Comparison of ENCODE assay signal across 16 mouse cellular contexts in genomic region chr2:144161852-144162251, GRCm38 (mm10).
DNase-seq lines count a peak whose midpoint lies in the region; ATAC-seq and TF ChIP-seq lines count a peak whose summit lies in the region.
"Had no signal": no experiment of that assay in that cellular context is flagged by ENCODE, and none has a peak within 500 bp of the region (broad histone marks: within the 10 kb centered on the region; RNA-seq: fewer than 3 reads in every experiment).

No protein-coding gene starts in this region.

- intact Hi-C loops in gastrocnemius, postnatal 14 days (cut with DNase I; ENCODE audit: low total_unique reads), result no loop called here

- DNase-seq in gastrocnemius, postnatal 25 days, result peak; percentile 50
- no peak for DNase-seq in gastrocnemius, postnatal 14 days
- peak; percentile 85 for DNase-seq in kidney, postnatal 0 days (ENCODE audit: low spot score)
- no peak for DNase-seq in kidney, adult 9 months
- DNase-seq in skeletal muscle tissue, adult 2 months (ENCODE audit: low read depth, low spot score), result peak; percentile 50
- DNase-seq in right cerebral cortex, postnatal 10 days (ENCODE audit: low spot score in 2 of 2), result no peak
- DNase-seq: adrenal gland, postnatal 10 days; cerebellum, postnatal 10 days; layer of hippocampus, adult 9-11 months; right cerebral cortex, postnatal 14 days had no signal

- no peak overlapping the region for H3K9ac ChIP-seq in kidney, postnatal 0 days (ENCODE audit: low read depth, low read length)
- no peak overlapping the region for H3K9ac ChIP-seq in embryonic facial prominence, embryonic 13.5 days
- H3K9ac ChIP-seq: forebrain, embryonic 13.5 days; hindbrain, embryonic 13.5 days; liver, embryonic 14.5 days; midbrain, embryonic 13.5 days had no signal

- H3K4me3 ChIP-seq in kidney, postnatal 0 days (replicated peaks; ENCODE audit: low read depth, low read length), result no peak overlapping the region
- no peak overlapping the region for H3K4me3 ChIP-seq in embryonic facial prominence, embryonic 13.5 days
- H3K4me3 ChIP-seq: forebrain, embryonic 13.5 days; hindbrain, embryonic 13.5 days; midbrain, embryonic 13.5 days had no signal

- no peak overlapping the region for H3K27ac ChIP-seq in kidney, postnatal 0 days
- H3K27ac ChIP-seq in embryonic facial prominence, embryonic 13.5 days, result peak overlapping the region; percentile 99; the same call in 1 of the 2 replicates
- H3K27ac ChIP-seq: forebrain, embryonic 13.5 days; hindbrain, embryonic 13.5 days; liver, embryonic 14.5 days; midbrain, embryonic 13.5 days had no signal

- 30% methylated on average over 1 of the region's 1 CpGs for WGBS in kidney, postnatal 0 days
- 50% methylated on average over 1 of the region's 1 CpGs for WGBS in embryonic facial prominence, embryonic 13.5 days

- no peaks in the 10 kb centered on the region for H3K27me3 ChIP-seq in kidney, postnatal 0 days (ENCODE audit: insufficient read depth, low read length)
- no peaks in the 10 kb centered on the region for H3K27me3 ChIP-seq in embryonic facial prominence, embryonic 13.5 days

- no peak overlapping the region for H3K4me2 ChIP-seq in kidney, postnatal 0 days (ENCODE audit: low read length)
- H3K4me2 ChIP-seq in embryonic facial prominence, embryonic 13.5 days, result no peak overlapping the region
- H3K4me2 ChIP-seq: forebrain, embryonic 13.5 days; hindbrain, embryonic 13.5 days; midbrain, embryonic 13.5 days had no signal

- H3K4me1 ChIP-seq in kidney, postnatal 0 days (replicated peaks; ENCODE audit: insufficient read depth, low read length), result peaks cover 31% of the 10 kb centered on the region
- peaks cover 81% of the 10 kb centered on the region for H3K4me1 ChIP-seq in embryonic facial prominence, embryonic 13.5 days

- H3K36me3 ChIP-seq in kidney, postnatal 0 days (ENCODE audit: insufficient read depth, low read length), result no peaks in the 10 kb centered on the region
- no peaks in the 10 kb centered on the region for H3K36me3 ChIP-seq in embryonic facial prominence, embryonic 13.5 days
- H3K36me3 ChIP-seq: hindbrain, embryonic 13.5 days; midbrain, embryonic 13.5 days had no signal

- no peak for ATAC-seq in kidney, postnatal 0 days (replicated peaks; ENCODE audit: low FRiP score, low read depth)
- ATAC-seq in embryonic facial prominence, embryonic 13.5 days (ENCODE audit: insufficient number of reproducible peaks, insufficient read depth, low FRiP score, low TSS enrichment, low read depth), result no peak
- ATAC-seq in megakaryocyte progenitor cell, adult 5-6 weeks (replicated peaks; ENCODE audit: poor library complexity), result no peak
- ATAC-seq: forebrain, embryonic 13.5 days; midbrain, embryonic 13.5 days had no signal

- TF ChIP-seq CTCF in kidney, postnatal 0 days (IDR thresholded peaks at IDR 0.05; ENCODE audit: low read depth), result no peak

- no peaks in the 10 kb centered on the region for H3K9me3 ChIP-seq in kidney, postnatal 0 days (replicated peaks; ENCODE audit: low read length)
- H3K9me3 ChIP-seq in embryonic facial prominence, embryonic 13.5 days, result no peaks in the 10 kb centered on the region
- H3K9me3 ChIP-seq: forebrain, embryonic 13.5 days; hindbrain, embryonic 13.5 days; midbrain, embryonic 13.5 days had no signal

Comparison
In these comparisons a context has a peak if more than half of its experiments do, and no peak if none do; other contexts are left out.
1. DNase-seq: peak in gastrocnemius, postnatal 25 days (single experiment), kidney, postnatal 0 days (single experiment) and skeletal muscle tissue, adult 2 months (single experiment); none in gastrocnemius, postnatal 14 days (single experiment), kidney, adult 9 months (single experiment) and right cerebral cortex, postnatal 10 days (0 of 2).